Mouse (Mus musculus): ENCODE data around the gene Pten. TPM values are rescaled to one million over a fixed set of nuclear protein-coding genes. Genes with fewer than 3 reads are reported as not detected.

Gene Pten
- polyA plus RNA-seq, 1 experiment: 16.8 TPM

GRCm38 (mm10) chr19:32752357-32752756 is 4.9 kb upstream of the Pten start:
- no peak for DNase-seq
- peaks cover 2% of the 10 kb centered on the region; the same call in 1 of the 2 replicates for H3K4me1 ChIP-seq (ENCODE audit: control insufficient read depth, insufficient read depth, low read length)
- TF ChIP-seq POLR2A (IDR thresholded peaks at IDR 0.05; ENCODE audit: borderline replicate concordance, extremely low read depth, low read depth, low read length) (no peak), CTCF (IDR thresholded peaks at IDR 0.05; ENCODE audit: insufficient read depth, low read length) (no peak)
- WGBS: 89% methylated on average over 6 of the region's 6 CpGs
- H3K4me3 ChIP-seq (replicated peaks; ENCODE audit: extremely low read depth, low read depth, low read length): no peak overlapping the region

GRCm38 (mm10) chr19:32753386-32753785 is 3.9 kb upstream of the Pten start:
- Histone ChIP-seq H3K4me3 (replicated peaks; ENCODE audit: extremely low read depth, low read depth, low read length) (no peak overlapping the region), H3K4me1 (ENCODE audit: control insufficient read depth, insufficient read depth, low read length) (peaks cover 2% of the 10 kb centered on the region; the same call in 1 of the 2 replicates)
- 90% methylated on average over 3 of the region's 3 CpGs for WGBS
- DNase-seq: no peak
- TF ChIP-seq CTCF (IDR thresholded peaks at IDR 0.05; ENCODE audit: insufficient read depth, low read length) (no peak), POLR2A (IDR thresholded peaks at IDR 0.05; ENCODE audit: borderline replicate concordance, extremely low read depth, low read depth, low read length) (no peak)

GRCm38 (mm10) chr19:32754188-32755000 is 2.9 kb upstream of the Pten start:
- TF ChIP-seq POLR2A (IDR thresholded peaks at IDR 0.05; ENCODE audit: borderline replicate concordance, extremely low read depth, low read depth, low read length) (no peak), CTCF (IDR thresholded peaks at IDR 0.05; ENCODE audit: insufficient read depth, low read length) (no peak)
- Histone ChIP-seq H3K4me1 (ENCODE audit: control insufficient read depth, insufficient read depth, low read length) (peaks cover 2% of the 10 kb centered on the region; the same call in 1 of the 2 replicates), H3K4me3 (replicated peaks; ENCODE audit: extremely low read depth, low read depth, low read length) (no peak overlapping the region)
- DNase-seq: no peak
- WGBS: 49% methylated on average over 15 of the region's 15 CpGs

- DNase-seq: no peak
- TF ChIP-seq POLR2A (IDR thresholded peaks at IDR 0.05; ENCODE audit: borderline replicate concordance, extremely low read depth, low read depth, low read length) (no peak), CTCF (IDR thresholded peaks at IDR 0.05; ENCODE audit: insufficient read depth, low read length) (no peak)
- Histone ChIP-seq H3K4me1 (ENCODE audit: control insufficient read depth, insufficient read depth, low read length) (peaks cover 2% of the 10 kb centered on the region; the same call in 1 of the 2 replicates), H3K4me3 (replicated peaks; ENCODE audit: extremely low read depth, low read depth, low read length) (peak overlapping the region; percentile 80)
- WGBS: 16% methylated on average over 12 of the region's 12 CpGs
Measured at GRCm38 (mm10) chr19:32755104-32755791, 2.0 kb upstream of the Pten start.

GRCm38 (mm10) chr19:32755792-32756635 is 1.3 kb upstream of the Pten start:
- H3K4me1 ChIP-seq (ENCODE audit: control insufficient read depth, insufficient read depth, low read length): peaks cover 6% of the 10 kb centered on the region
- WGBS: under 1% methylated on average over 53 of the region's 53 CpGs
- peak overlapping the region; percentile 80 for H3K4me3 ChIP-seq (replicated peaks; ENCODE audit: extremely low read depth, low read depth, low read length)
- peak; percentile 39; the same call in 1 of the 2 replicates for TF ChIP-seq CTCF (IDR thresholded peaks at IDR 0.05; ENCODE audit: insufficient read depth, low read length)
- TF ChIP-seq POLR2A (IDR thresholded peaks at IDR 0.05; ENCODE audit: borderline replicate concordance, extremely low read depth, low read depth, low read length): peak; percentile 77; the same call in 1 of the 2 replicates
- DNase-seq: peak; percentile 96

- H3K4me1 ChIP-seq (ENCODE audit: control insufficient read depth, insufficient read depth, low read length): peaks cover 6% of the 10 kb centered on the region
- 1% methylated on average over 14 of the region's 14 CpGs for WGBS
- peak overlapping the region; percentile 80 for H3K4me3 ChIP-seq (replicated peaks; ENCODE audit: extremely low read depth, low read depth, low read length)
- DNase-seq: no peak
- TF ChIP-seq POLR2A (IDR thresholded peaks at IDR 0.05; ENCODE audit: borderline replicate concordance, extremely low read depth, low read depth, low read length) (no peak; the same call in 1 of the 2 replicates), CTCF (IDR thresholded peaks at IDR 0.05; ENCODE audit: insufficient read depth, low read length) (no peak)
Measured at GRCm38 (mm10) chr19:32756636-32756899, 729 bp upstream of the Pten start.

GRCm38 (mm10) chr19:32757831-32758792 is 815 bp downstream of the Pten start:
- Histone ChIP-seq H3K4me1 (ENCODE audit: control insufficient read depth, insufficient read depth, low read length) (peaks cover 8% of the 10 kb centered on the region), H3K4me3 (replicated peaks; ENCODE audit: extremely low read depth, low read depth, low read length) (peak overlapping the region; percentile 98)
- TF ChIP-seq CTCF (IDR thresholded peaks at IDR 0.05; ENCODE audit: insufficient read depth, low read length) (no peak), POLR2A (IDR thresholded peaks at IDR 0.05; ENCODE audit: borderline replicate concordance, extremely low read depth, low read depth, low read length) (no peak)
- DNase-seq: peak; percentile 77
- whole genome bisulfite sequencing: under 1% methylated on average over 61 of the region's 69 CpGs

- DNase-seq: no peak
- Histone ChIP-seq H3K4me1 (ENCODE audit: control insufficient read depth, insufficient read depth, low read length) (peaks cover 8% of the 10 kb centered on the region), H3K4me3 (replicated peaks; ENCODE audit: extremely low read depth, low read depth, low read length) (peak overlapping the region; percentile 98)
- 0% methylated on average over 11 of the region's 11 CpGs for WGBS
- TF ChIP-seq CTCF (IDR thresholded peaks at IDR 0.05; ENCODE audit: insufficient read depth, low read length): no peak
- TF ChIP-seq POLR2A (IDR thresholded peaks at IDR 0.05; ENCODE audit: borderline replicate concordance, extremely low read depth, low read depth, low read length): no peak
Measured at GRCm38 (mm10) chr19:32758793-32759161, 1.5 kb downstream of the Pten start.
